Mouse (Mus musculus): ENCODE measurements around the gene Pla2g4a.
A peak's percentile ranks its signal among the peaks of the same experiment; 100 is the strongest.

The Pla2g4a gene

DNA sequence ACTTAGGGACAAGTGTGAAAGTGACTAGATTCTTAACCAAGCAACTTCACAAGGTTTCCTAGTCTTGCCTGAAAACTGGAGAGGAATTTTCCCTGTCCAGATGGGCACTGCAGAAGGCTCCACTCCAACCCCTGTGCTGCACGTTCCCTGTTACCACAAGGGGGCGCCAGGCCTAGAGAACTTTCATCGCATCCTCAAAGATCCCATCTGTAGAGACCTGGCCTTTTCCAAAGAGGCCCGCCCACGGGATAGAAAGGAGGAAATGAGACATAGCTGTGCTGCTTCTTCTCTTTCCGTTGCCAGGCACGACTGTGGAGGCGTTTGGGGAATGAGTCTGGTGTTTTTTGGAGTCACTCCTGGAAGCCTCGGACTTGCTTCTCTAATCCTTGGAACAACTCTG, 104.4 kb downstream of the Pla2g4a start:
- DNase-seq (ENCODE audit: extremely low spot score, low spot score): peak; percentile 49

DNA sequence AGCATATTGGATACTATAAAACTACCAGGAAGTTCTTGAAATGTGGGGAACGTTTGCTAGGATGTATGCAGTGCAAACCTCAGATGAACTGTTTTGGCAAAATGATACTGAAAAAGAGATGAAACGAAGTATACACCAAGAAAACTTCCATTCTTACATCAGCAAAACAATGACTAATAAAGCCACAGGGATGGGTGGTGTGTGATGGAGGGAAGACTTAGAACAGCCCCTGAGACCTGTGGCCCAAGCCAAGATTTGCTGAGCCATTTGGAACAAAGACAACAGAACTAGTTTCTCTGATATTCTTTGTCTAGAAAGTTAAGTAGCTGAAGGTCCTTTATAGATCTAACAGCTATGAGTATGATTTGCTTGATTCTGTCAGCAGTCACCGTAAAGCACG, 105.5 kb downstream of the Pla2g4a start:
- DNase-seq (ENCODE audit: extremely low spot score, low spot score): no peak

DNA sequence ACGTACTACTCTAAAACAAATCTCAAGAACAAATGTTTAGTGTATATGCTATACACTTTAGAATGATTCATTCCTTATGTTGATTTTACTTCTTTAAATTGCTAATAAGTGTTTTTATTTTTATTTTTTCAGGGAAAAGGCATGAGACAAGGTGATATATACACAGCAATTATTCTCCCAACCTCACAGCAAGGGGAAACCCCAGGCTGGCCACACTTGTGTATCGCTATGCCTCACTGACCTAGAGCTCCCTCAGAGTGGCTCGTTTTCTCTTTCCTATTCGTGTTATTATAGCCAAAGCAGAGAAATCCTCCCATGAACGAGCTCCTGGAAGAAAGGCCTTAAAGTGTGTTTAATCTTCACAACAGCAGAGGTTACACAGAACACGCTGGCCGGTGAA, 106.2 kb downstream of the Pla2g4a start:
- DNase-seq (ENCODE audit: extremely low spot score, low spot score): no peak

DNA sequence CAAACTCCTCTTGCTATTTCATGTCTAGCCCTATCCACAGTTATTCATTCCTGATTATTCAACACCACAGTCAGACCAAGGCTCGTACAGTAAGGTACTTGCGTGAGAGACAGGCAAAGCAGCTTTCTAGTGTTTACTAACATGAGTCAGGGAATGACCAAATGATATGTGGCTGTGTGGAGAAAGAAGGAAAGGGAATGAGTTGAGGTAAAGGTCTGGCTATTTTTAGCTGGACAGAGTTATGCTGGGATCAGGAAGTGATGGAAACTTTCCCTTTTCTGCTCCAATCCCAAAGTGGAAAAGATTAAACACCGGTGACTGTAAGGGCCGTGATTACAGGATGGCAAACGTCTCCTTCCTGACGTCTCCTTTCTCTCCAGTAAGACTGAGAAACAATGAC, 114.4 kb downstream of the Pla2g4a start:
- DNase-seq (ENCODE audit: extremely low spot score, low spot score): no peak

DNA sequence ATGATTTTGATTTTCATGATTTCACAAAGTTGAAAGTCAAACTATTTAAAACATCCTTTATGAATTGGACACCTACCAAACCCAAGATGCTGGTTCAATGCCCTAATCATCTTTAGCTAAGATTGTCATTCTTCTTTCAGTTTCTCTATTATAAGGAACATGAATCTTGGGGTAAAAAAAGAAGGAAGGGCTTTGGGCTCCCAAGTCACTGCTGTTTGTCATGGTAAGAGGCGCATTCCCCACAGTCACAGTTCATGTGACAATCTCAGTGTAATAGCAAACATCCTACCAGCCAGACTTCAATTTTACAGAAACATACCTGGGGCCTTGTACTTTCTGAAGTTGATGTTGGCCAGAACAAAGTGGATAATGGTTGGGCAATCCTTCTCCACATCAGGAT, 119.2 kb downstream of the Pla2g4a start:
- no peak for DNase-seq (ENCODE audit: extremely low spot score, low spot score)

DNA sequence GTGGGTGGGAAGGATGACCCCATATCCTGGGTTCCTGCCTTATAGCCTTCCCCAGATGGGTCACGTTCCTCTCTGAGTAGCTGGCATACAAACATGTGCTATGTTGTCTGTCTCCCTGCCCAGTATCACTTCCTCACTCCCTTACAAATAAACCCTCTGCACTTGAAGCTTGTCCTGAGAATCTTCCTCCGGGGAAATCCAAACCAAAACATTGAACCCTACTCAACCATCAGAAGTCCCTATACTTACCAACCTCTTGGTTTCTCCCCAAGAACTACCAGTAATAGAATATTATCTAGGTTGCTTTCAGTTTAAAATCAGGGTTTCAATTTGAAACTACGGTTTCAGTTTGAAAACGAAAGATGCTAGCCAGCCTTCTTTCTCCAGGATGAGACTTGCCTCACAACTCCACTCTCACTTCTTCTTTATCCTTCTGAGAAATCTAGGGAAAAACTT, 120.1 kb downstream of the Pla2g4a start:
- DNase-seq (ENCODE audit: extremely low spot score, low spot score): no peak

DNA sequence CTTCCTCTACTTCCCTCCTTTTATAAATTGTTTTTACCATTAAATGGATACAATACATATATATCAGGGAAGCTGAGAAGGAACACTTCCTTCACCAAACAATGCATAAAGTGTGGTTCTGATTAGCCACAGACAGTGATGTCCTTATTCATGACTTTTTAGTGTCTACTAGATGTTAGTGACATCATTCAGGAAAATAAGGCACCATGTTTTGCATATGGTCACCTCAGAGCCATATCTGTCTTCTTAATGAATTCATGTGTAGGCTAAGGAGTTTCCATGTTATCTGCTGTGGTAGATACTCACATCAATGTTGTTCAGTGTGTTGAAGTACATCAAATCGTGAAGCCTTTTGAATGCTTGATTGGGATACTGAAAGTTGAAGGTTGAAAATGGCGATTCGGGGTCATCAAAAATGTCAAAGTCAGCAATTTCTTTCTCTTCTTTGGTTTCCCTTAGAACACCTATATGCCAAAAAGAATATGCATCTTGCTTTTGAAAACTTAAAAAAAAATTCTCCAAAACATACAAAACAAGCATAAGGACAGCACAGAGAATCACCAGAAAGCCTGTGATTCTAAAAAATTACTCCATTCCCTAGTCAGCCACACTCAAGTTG, 120.7 kb downstream of the Pla2g4a start:
- no peak for DNase-seq (ENCODE audit: extremely low spot score, low spot score)

DNA sequence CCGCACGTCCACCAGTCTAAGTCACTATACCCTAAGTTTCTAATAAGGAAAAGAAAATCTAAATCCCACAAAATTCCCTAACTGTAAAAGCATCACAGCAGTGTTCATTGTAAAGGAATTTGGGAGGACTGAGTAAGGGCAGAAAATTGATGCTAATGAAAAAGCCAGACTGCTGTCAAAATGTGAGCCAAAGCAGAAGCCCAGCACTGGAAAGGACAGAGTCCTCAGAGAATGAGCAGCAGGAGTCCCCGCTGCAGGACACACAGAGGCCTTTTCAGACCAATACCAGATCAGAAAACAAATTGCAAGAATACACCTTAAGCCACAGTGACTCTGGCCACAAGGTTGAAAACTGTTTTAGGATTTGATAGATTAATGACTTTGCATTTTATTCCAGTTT, 124.6 kb downstream of the Pla2g4a start:
- no peak for DNase-seq (ENCODE audit: extremely low spot score, low spot score)

DNA sequence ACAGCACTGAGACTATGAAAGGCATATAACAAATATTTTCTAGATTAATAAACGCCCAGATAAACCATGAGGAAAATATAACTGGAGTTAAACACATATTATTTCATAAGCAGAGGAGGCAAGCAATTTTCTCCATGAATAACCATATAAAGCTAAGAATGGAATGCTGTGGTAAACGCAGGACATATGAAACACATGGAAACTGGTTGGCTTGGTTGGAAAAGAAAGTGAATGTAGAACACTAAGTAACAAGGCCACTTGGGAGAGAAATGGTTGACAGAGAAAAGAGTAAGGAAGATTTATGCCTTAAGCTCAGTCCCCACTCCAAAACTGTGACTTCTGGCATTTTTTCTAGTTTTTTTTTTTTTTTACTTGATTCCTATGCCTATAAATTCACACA, 127.2 kb downstream of the Pla2g4a start:
- DNase-seq (ENCODE audit: extremely low spot score, low spot score): no peak

DNA sequence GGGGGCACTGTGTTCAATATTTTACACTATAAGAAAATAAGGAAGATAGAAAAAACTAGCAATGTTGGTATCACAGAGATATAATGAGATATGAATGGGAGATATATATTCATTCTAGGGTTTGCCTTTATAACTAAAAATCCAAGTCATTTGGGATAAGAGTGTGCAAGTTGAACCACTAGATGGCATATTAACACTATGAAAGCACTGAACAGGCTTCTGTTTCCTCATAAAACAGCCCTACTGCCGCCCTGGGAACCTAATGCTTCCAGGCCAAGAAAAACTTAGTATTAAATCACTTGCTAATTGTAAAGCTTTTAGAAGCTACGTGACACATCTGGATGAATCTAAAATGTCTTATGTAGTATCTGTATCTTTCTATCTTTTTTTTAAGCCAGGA, 128.1 kb downstream of the Pla2g4a start:
- DNase-seq (ENCODE audit: extremely low spot score, low spot score): no peak

DNA sequence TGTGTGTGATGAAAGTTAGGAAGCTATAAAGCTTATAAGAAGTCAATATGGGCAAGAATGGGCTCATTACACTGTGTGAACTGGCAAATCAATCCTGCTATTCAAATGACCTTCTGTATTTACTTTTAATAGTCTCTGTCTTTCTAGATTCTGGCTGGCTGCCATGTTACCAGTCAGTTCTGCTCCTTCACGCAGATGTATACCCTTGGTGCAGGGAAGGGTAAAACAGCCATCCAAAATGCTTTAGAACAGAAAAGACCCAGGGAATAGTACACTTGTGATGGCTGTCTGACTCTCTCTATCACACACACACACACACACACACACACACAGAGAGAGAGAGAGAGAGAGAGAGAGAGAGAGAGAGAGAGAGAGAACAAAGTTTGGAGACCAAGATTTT, 128.6 kb downstream of the Pla2g4a start:
- DNase-seq (ENCODE audit: extremely low spot score, low spot score): no peak

DNA sequence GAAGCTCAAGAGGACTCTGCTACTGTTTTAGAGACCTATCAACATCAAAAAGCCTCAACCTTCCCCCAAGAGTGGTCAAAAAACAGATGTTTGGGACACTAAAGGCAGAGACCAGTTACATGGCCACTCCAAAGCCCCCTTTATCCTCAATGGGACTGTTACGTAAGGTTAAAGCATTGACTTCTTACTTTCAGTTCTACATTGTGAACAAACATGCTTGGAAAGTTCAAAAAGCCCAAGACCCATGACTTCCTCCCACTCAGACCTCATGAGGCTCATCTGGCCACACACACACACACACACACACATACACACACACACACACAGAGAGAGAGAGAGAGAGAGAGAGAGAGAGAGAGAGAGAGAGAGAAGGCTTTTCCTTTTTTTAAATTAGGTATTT, 130.0 kb downstream of the Pla2g4a start:
- DNase-seq (ENCODE audit: extremely low spot score, low spot score): no peak

DNA sequence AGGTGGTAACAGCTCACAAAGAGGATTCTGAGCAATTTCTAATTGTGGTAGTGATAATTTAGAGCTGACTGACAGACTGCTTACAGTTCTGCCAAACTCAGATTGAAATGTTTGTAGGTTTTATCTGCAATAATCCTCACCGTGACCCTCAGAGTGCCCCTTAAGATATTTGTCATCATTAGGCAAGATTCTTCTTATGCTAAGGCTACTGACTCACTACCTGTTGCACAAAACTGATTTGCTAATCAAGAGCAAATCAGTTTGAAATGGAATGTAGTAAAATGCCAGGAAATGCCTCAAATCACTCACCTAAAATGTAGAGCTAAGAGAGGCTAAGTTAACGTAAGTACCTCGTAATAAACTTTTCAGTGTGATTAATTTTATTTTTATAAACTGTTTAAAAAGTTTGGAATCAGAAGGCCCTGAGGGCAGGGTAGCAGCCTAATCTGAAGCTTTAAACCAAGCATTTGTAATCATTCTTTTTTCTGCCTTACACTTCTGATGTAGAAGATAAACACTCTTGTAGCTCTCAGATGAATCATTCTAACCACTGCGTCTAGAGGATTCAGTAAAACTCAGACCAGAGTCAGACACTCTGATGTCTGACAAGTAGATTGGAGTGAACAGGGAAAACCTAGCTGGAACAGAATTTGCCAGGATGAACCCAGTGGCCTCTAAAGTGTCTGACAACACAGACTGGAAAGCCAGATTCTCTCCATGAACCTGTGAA, 147.3 kb downstream of the Pla2g4a start:
- DNase-seq (ENCODE audit: extremely low spot score, low spot score): no peak

DNA sequence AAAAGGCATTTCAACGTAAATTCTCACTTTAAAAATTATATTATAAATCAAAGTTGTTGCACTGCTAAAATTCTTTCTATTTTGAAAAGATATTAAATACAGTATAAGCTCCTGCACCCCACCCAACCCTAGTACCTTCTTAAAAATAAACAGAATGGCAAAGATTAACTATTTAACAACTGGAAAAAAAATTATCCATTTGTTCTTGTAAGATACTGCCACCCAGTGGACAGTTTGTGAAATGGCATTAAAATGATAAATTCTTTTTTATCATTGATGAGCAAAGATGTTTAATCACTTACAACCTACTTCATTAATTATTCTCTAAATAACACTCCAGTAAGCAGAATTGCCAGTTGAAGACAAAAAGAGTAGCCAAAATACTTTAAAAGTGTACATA, 151.6 kb downstream of the Pla2g4a start:
- no peak for DNase-seq (ENCODE audit: extremely low spot score, low spot score)

All from neural tube, embryonic 10.5 days (tissue).